Comparison of ENCODE assay signal across 19 mouse cellular contexts in genomic region chr4:142927328-142928108, GRCm38 (mm10).
A peak's percentile ranks its signal among the peaks of the same experiment; 100 is the strongest.
DNase-seq lines count a peak whose midpoint lies in the region; ATAC-seq lines count a peak whose summit lies in the region.
"Had no signal": no experiment of that assay in that cellular context is flagged by ENCODE, and none has a peak within 500 bp of the region (broad histone marks: within the 10 kb centered on the region; RNA-seq: fewer than 3 reads in every experiment).

No protein-coding gene starts in this region.

- H3K4me1 ChIP-seq in hindbrain, embryonic 15.5 days (replicated peaks), result 0 out of 2 replicates have a peak, but pooled peaks cover 4% of the 10 kb centered on the region
- H3K4me1 ChIP-seq in hindbrain, embryonic 11.5 days (replicated peaks; ENCODE audit: control insufficient read depth, insufficient read depth, low read length), result no peaks in the 10 kb centered on the region
- H3K4me1 ChIP-seq: embryonic facial prominence, embryonic 15.5 days had no signal

- H3K4me3 ChIP-seq in hindbrain, embryonic 15.5 days, result no peak overlapping the region
- H3K4me3 ChIP-seq in hindbrain, embryonic 11.5 days (ENCODE audit: low read depth, low read length), result no peak overlapping the region
- H3K4me3 ChIP-seq: embryonic facial prominence, embryonic 15.5 days; forebrain, embryonic 12.5 days had no signal

- DNase-seq in hindbrain, embryonic 11.5 days (ENCODE audit: low spot score), result no peak
- DNase-seq in retina, postnatal 1 day, result peak; percentile 25
- no peak for DNase-seq in retina, embryonic 14.5 days (ENCODE audit: low spot score)
- DNase-seq in cerebellum, adult 9-10 months, result peak; percentile 41
- peak; percentile 6 for DNase-seq in lung, postnatal 14 days
- DNase-seq: adrenal gland, adult 2 months; gastrocnemius, postnatal 25 days; heart, postnatal 36 days; thymus, postnatal 25 days had no signal

- H3K27ac ChIP-seq in hindbrain, embryonic 15.5 days (replicated peaks), result no peak overlapping the region
- no peak overlapping the region for H3K27ac ChIP-seq in hindbrain, embryonic 11.5 days (ENCODE audit: low read depth, low read length)
- H3K27ac ChIP-seq: embryonic facial prominence, embryonic 15.5 days; forebrain, embryonic 12.5 days; kidney, postnatal 0 days; stomach, postnatal 0 days had no signal

- no peak overlapping the region for H3K9ac ChIP-seq in hindbrain, embryonic 15.5 days
- no peak overlapping the region for H3K9ac ChIP-seq in hindbrain, embryonic 11.5 days (ENCODE audit: low read depth, low read length)
- H3K9ac ChIP-seq: embryonic facial prominence, embryonic 15.5 days; forebrain, embryonic 12.5 days had no signal

- ATAC-seq in hindbrain, embryonic 15.5 days (ENCODE audit: low FRiP score, low read depth), result peak; percentile 80
- ATAC-seq in hindbrain, embryonic 11.5 days (ENCODE audit: low FRiP score), result no peak
- ATAC-seq in monocyte, adult 5-6 weeks (replicated peaks; ENCODE audit: insufficient number of reproducible peaks, low FRiP score, low TSS enrichment, poor library complexity, severe bottlenecking), result no peak
- ATAC-seq: intestine, postnatal 0 days had no signal

- no peaks in the 10 kb centered on the region for H3K9me3 ChIP-seq in hindbrain, embryonic 15.5 days
- no peaks in the 10 kb centered on the region for H3K9me3 ChIP-seq in hindbrain, embryonic 11.5 days (ENCODE audit: control insufficient read depth, low read length)
- H3K9me3 ChIP-seq: embryonic facial prominence, embryonic 15.5 days; forebrain, embryonic 12.5 days had no signal

- no peaks in the 10 kb centered on the region for H3K36me3 ChIP-seq in hindbrain, embryonic 15.5 days
- no peaks in the 10 kb centered on the region for H3K36me3 ChIP-seq in hindbrain, embryonic 11.5 days (ENCODE audit: control insufficient read depth, insufficient read depth, low read length)
- H3K36me3 ChIP-seq: embryonic facial prominence, embryonic 15.5 days; forebrain, embryonic 12.5 days; G1E had no signal

- H3K27me3 ChIP-seq in hindbrain, embryonic 15.5 days, result no peaks in the 10 kb centered on the region
- no peaks in the 10 kb centered on the region for H3K27me3 ChIP-seq in hindbrain, embryonic 11.5 days (ENCODE audit: control insufficient read depth, insufficient read depth, low read length)
- H3K27me3 ChIP-seq: embryonic facial prominence, embryonic 15.5 days; forebrain, embryonic 12.5 days had no signal

- 55% methylated on average over 7 of the region's 7 CpGs for WGBS in hindbrain, embryonic 15.5 days
- 74% methylated on average over 7 of the region's 7 CpGs for WGBS in hindbrain, embryonic 11.5 days

- H3K4me2 ChIP-seq in hindbrain, embryonic 15.5 days, result no peak overlapping the region
- H3K4me2 ChIP-seq in hindbrain, embryonic 11.5 days (replicated peaks; ENCODE audit: low read depth, low read length), result no peak overlapping the region
- H3K4me2 ChIP-seq: embryonic facial prominence, embryonic 15.5 days; forebrain, embryonic 12.5 days; heart, embryonic 11.5 days; liver, embryonic 11.5 days had no signal

Comparison
In these comparisons a context has a peak if more than half of its experiments do, and no peak if none do; other contexts are left out.
1. DNase-seq: peak in retina, postnatal 1 day (single experiment), cerebellum, adult 9-10 months (single experiment) and lung, postnatal 14 days (single experiment); none in hindbrain, embryonic 11.5 days (single experiment) and retina, embryonic 14.5 days (single experiment).